Comparison of ENCODE assay signal across 25 mouse cellular contexts in genomic region chr5:82440126-82440525, GRCm38 (mm10).
A peak's percentile ranks its signal among the peaks of the same experiment; 100 is the strongest.
DNase-seq lines count a peak whose midpoint lies in the region; ATAC-seq lines count a peak whose summit lies in the region.
"Had no signal": no experiment of that assay in that cellular context is flagged by ENCODE, and none has a peak within 500 bp of the region (broad histone marks: within the 10 kb centered on the region; RNA-seq: fewer than 3 reads in every experiment).

No protein-coding gene starts in this region.

- no peak for ATAC-seq in forebrain, embryonic 14.5 days
- ATAC-seq in forebrain, embryonic 11.5 days (replicated peaks; ENCODE audit: low FRiP score) = no peak
- ATAC-seq: activated CD4-positive, CD25-positive, alpha-beta regulatory T cell, adult 4 months; CD4-positive, CD25-positive, alpha-beta regulatory T cell, adult 4 months; forebrain, embryonic 16.5 days; Patski had no signal

- H3K27ac ChIP-seq in forebrain, embryonic 14.5 days (ENCODE audit: low read depth, low read length) = no peak overlapping the region
- no peak overlapping the region for H3K27ac ChIP-seq in forebrain, embryonic 11.5 days (ENCODE audit: low read depth, low read length)
- H3K27ac ChIP-seq in embryonic facial prominence, embryonic 10.5 days (replicated peaks) = no peak overlapping the region
- H3K27ac ChIP-seq: embryonic facial prominence, embryonic 13.5 days; embryonic facial prominence, embryonic 15.5 days; forebrain, embryonic 10.5 days had no signal

- peak; percentile 48 for DNase-seq in forebrain, embryonic 14.5 days (ENCODE audit: low spot score)
- no peak for DNase-seq in forebrain, embryonic 11.5 days (ENCODE audit: low spot score)
- peak; percentile 3 for DNase-seq in 416B (ENCODE audit: low read depth)
- DNase-seq in brain, adult 2 months (ENCODE audit: low read depth, low spot score) = peak; percentile 56
- no peak for DNase-seq in embryonic facial prominence, embryonic 10.5 days (ENCODE audit: low spot score)
- DNase-seq in right cerebral cortex, postnatal 36 days (ENCODE audit: low spot score in 2 of 2) = no peak
- DNase-seq: adrenal gland, adult 8-10 months; adrenal gland, postnatal 14 days; adrenal gland, postnatal 36 days; B cell, adult 2 months; cerebellum, adult 11-12 months; cerebellum, adult 2 months; cerebellum, adult 9-10 months; cerebellum, postnatal 10 days; cerebellum, postnatal 25 days had no signal

- no peaks in the 10 kb centered on the region for H3K9me3 ChIP-seq in forebrain, embryonic 14.5 days (replicated peaks; ENCODE audit: control insufficient read depth, low read length)
- H3K9me3 ChIP-seq in forebrain, embryonic 11.5 days (ENCODE audit: control insufficient read depth, low read length) = no peaks in the 10 kb centered on the region
- H3K9me3 ChIP-seq in embryonic facial prominence, embryonic 10.5 days = no peaks in the 10 kb centered on the region
- H3K9me3 ChIP-seq: embryonic facial prominence, embryonic 13.5 days; embryonic facial prominence, embryonic 15.5 days; forebrain, embryonic 10.5 days; G1E had no signal

- WGBS in forebrain, embryonic 14.5 days = 71% methylated on average over 2 of the region's 2 CpGs
- WGBS in forebrain, embryonic 11.5 days = 92% methylated on average over 2 of the region's 2 CpGs
- WGBS in embryonic facial prominence, embryonic 10.5 days = 86% methylated on average over 2 of the region's 2 CpGs

- no peaks in the 10 kb centered on the region for H3K36me3 ChIP-seq in forebrain, embryonic 14.5 days (ENCODE audit: control insufficient read depth, insufficient read depth, low read length)
- H3K36me3 ChIP-seq in forebrain, embryonic 11.5 days (ENCODE audit: control insufficient read depth, insufficient read depth, low read length) = no peaks in the 10 kb centered on the region
- no peaks in the 10 kb centered on the region for H3K36me3 ChIP-seq in embryonic facial prominence, embryonic 10.5 days (replicated peaks)
- H3K36me3 ChIP-seq: embryonic facial prominence, embryonic 13.5 days; embryonic facial prominence, embryonic 15.5 days; forebrain, embryonic 10.5 days; G1E had no signal

- no peak overlapping the region for H3K4me3 ChIP-seq in forebrain, embryonic 14.5 days (ENCODE audit: low read depth, low read length)
- no peak overlapping the region for H3K4me3 ChIP-seq in forebrain, embryonic 11.5 days (ENCODE audit: low read depth, low read length)
- no peak overlapping the region for H3K4me3 ChIP-seq in embryonic facial prominence, embryonic 10.5 days
- H3K4me3 ChIP-seq: embryonic facial prominence, embryonic 13.5 days; embryonic facial prominence, embryonic 15.5 days; erythroblast, embryonic 14.5 days; forebrain, embryonic 10.5 days had no signal

- no peaks in the 10 kb centered on the region for H3K27me3 ChIP-seq in forebrain, embryonic 14.5 days (replicated peaks; ENCODE audit: control insufficient read depth, insufficient read depth, low read length)
- H3K27me3 ChIP-seq in forebrain, embryonic 11.5 days (ENCODE audit: control insufficient read depth, insufficient read depth, low read length) = no peaks in the 10 kb centered on the region
- H3K27me3 ChIP-seq in embryonic facial prominence, embryonic 10.5 days (replicated peaks; ENCODE audit: low read depth, poor library complexity, severe bottlenecking) = no peaks in the 10 kb centered on the region
- H3K27me3 ChIP-seq: CH12.LX; embryonic facial prominence, embryonic 13.5 days; embryonic facial prominence, embryonic 15.5 days; Patski had no signal

- H3K4me2 ChIP-seq in forebrain, embryonic 14.5 days (ENCODE audit: low read length) = no peak overlapping the region
- no peak overlapping the region for H3K4me2 ChIP-seq in forebrain, embryonic 11.5 days (ENCODE audit: low read depth, low read length, severe bottlenecking)
- H3K4me2 ChIP-seq: embryonic facial prominence, embryonic 13.5 days; embryonic facial prominence, embryonic 15.5 days had no signal

- H3K4me1 ChIP-seq in forebrain, embryonic 14.5 days (ENCODE audit: control insufficient read depth, insufficient read depth, low read length) = no peaks in the 10 kb centered on the region
- H3K4me1 ChIP-seq in forebrain, embryonic 11.5 days (replicated peaks; ENCODE audit: control insufficient read depth, insufficient read depth, low read length) = no peaks in the 10 kb centered on the region
- no peaks in the 10 kb centered on the region for H3K4me1 ChIP-seq in embryonic facial prominence, embryonic 10.5 days
- H3K4me1 ChIP-seq: embryonic facial prominence, embryonic 13.5 days; embryonic facial prominence, embryonic 15.5 days; forebrain, embryonic 10.5 days had no signal

- no peak overlapping the region for H3K9ac ChIP-seq in forebrain, embryonic 14.5 days (ENCODE audit: low read length)
- H3K9ac ChIP-seq in forebrain, embryonic 11.5 days (ENCODE audit: low read length) = no peak overlapping the region
- H3K9ac ChIP-seq: embryonic facial prominence, embryonic 13.5 days; embryonic facial prominence, embryonic 15.5 days had no signal

Comparison
In these comparisons a context has a peak if more than half of its experiments do, and no peak if none do; other contexts are left out.
1. DNase-seq: peak in forebrain, embryonic 14.5 days (single experiment), 416B (single experiment) and brain, adult 2 months (single experiment); none in forebrain, embryonic 11.5 days (single experiment), embryonic facial prominence, embryonic 10.5 days (single experiment) and right cerebral cortex, postnatal 36 days (0 of 2).